Mouse (Mus musculus) stomach, embryonic 15.5 days (tissue): ENCODE measurements around the gene Alox12. TPM values are rescaled to one million over a fixed set of nuclear protein-coding genes. Genes with fewer than 3 reads are reported as not detected.

Source experiments
- ATAC-seq: fragments of 200-750 bp; cut with Nextera tagmentation; 2 replicates; pipeline ENCODE4 v1.8.0; 2017; ENCODE audit warnings: low read depth, moderate number of reproducible peaks, moderate TSS enrichment; ENCODE audit not compliant: insufficient read depth, low FRiP score
- H3K27ac ChIP-seq: fragments of 300-500 bp; sonication (generic); 2 replicates; pipeline ENCODE4 v1.5.1; 2015; ENCODE audit warnings: mild to moderate bottlenecking, inconsistent platforms
- H3K27me3 ChIP-seq: fragments of 300-500 bp; sonication (generic); replicated peaks from 2 replicates; pipeline ENCODE4 v1.6.1; 2015; ENCODE audit warnings: inconsistent platforms
- H3K36me3 ChIP-seq: fragments of 300-500 bp; sonication (generic); 2 replicates; pipeline ENCODE4 v1.6.1; 2015; ENCODE audit warnings: inconsistent platforms
- H3K4me1 ChIP-seq: fragments of 300-500 bp; sonication (generic); 2 replicates; pipeline ENCODE4 v1.6.1; 2015; ENCODE audit warnings: inconsistent platforms
- H3K4me2 ChIP-seq: fragments of 300-500 bp; sonication (generic); 2 replicates; pipeline ENCODE4 v1.6.1; 2015; ENCODE audit warnings: mild to moderate bottlenecking, inconsistent platforms
- H3K4me3 ChIP-seq: fragments of 300-500 bp; sonication (generic); replicated peaks from 2 replicates; pipeline ENCODE4 v1.5.1; 2015; ENCODE audit warnings: inconsistent platforms
- H3K9ac ChIP-seq: fragments of 300-500 bp; sonication (generic); 2 replicates; pipeline ENCODE4 v1.6.1; 2015; ENCODE audit warnings: inconsistent platforms
- H3K9me3 ChIP-seq: fragments of 300-500 bp; sonication (generic); 2 replicates; pipeline ENCODE4 v1.6.1; 2016; ENCODE audit warnings: inconsistent platforms
- WGBS: fragments of 180-500 bp; shearing (Covaris S2); methylation state at CpG from one replicate; pipeline ENCODE4 v1.1.7; 2015; 5-methylcytosine and 5-hydroxymethylcytosine counted together
- polyA plus RNA-seq: library from polyadenylated mRNA; unstranded; fragments of >200 nt; fragmentation: Nextera tagmentation; extraction: Ambion mirVana; gene quantifications from 2 replicates; pipeline ENCODE4 v1.2.1, GENCODE M21; 2015

Alox12 gene
- polyA plus RNA-seq, 1 experiment from 2014 or later, result 12.9 TPM

GRCm38 (mm10) chr11:70228828-70229227 is 26.3 kb downstream of the Alox12 start:
- no peak overlapping the region for H3K9ac ChIP-seq
- peak overlapping the region; percentile 37 for H3K4me3 ChIP-seq
- peaks cover 40% of the 10 kb centered on the region for H3K4me1 ChIP-seq
- peak overlapping the region; percentile 57 for H3K27ac ChIP-seq
- peaks cover 25% of the 10 kb centered on the region for H3K27me3 ChIP-seq
- peak overlapping the region; percentile 58 for H3K4me2 ChIP-seq
- H3K36me3 ChIP-seq, result no peaks in the 10 kb centered on the region
- peak; percentile 54; the same call in 1 of the 2 replicates for ATAC-seq
- no peaks in the 10 kb centered on the region for H3K9me3 ChIP-seq
- under 1% methylated on average over 19 of the region's 19 CpGs for WGBS

- 82% methylated on average over 4 of the region's 4 CpGs for WGBS
- Histone ChIP-seq H3K36me3 (no peaks in the 10 kb centered on the region), H3K4me1 (peaks cover 36% of the 10 kb centered on the region), H3K27ac (no peak overlapping the region), H3K4me2 (peak overlapping the region; percentile 58), H3K27me3 (peaks cover 25% of the 10 kb centered on the region), H3K9me3 (no peaks in the 10 kb centered on the region), H3K4me3 (peak overlapping the region; percentile 37; the same call in 1 of the 2 replicates), H3K9ac (no peak overlapping the region)
- ATAC-seq, result no peak
Measured at GRCm38 (mm10) chr11:70227661-70228245, 27.4 kb downstream of the Alox12 start.

GRCm38 (mm10) chr11:70227126-70227525 is 28.0 kb downstream of the Alox12 start:
- peaks cover 25% of the 10 kb centered on the region for H3K27me3 ChIP-seq

GRCm38 (mm10) chr11:70226602-70226890 is 28.6 kb downstream of the Alox12 start:
- peaks cover 25% of the 10 kb centered on the region for H3K27me3 ChIP-seq
- peak overlapping the region; percentile 55; the same call in 1 of the 2 replicates for H3K27ac ChIP-seq
- WGBS, result 17% methylated on average over 18 of the region's 18 CpGs

More at GRCm38 (mm10) chr11:70227126-70227525, 28.0 kb downstream of the Alox12 start:
- 43% methylated on average over 5 of the region's 5 CpGs for WGBS
- Histone ChIP-seq H3K4me1 (peaks cover 40% of the 10 kb centered on the region), H3K4me2 (peak overlapping the region; percentile 58), H3K9me3 (no peaks in the 10 kb centered on the region), H3K9ac (no peak overlapping the region), H3K27ac (no peak overlapping the region), H3K4me3 (peak overlapping the region; percentile 37), H3K36me3 (no peaks in the 10 kb centered on the region)
- ATAC-seq, result no peak

GRCm38 (mm10) chr11:70225798-70226601 is 29.2 kb downstream of the Alox12 start:
- WGBS, result 30% methylated on average over 27 of the region's 27 CpGs
- Histone ChIP-seq H3K9ac (peak overlapping the region; percentile 13; the same call in 1 of the 2 replicates), H3K27me3 (peaks cover 25% of the 10 kb centered on the region), H3K4me1 (peaks cover 40% of the 10 kb centered on the region), H3K4me2 (peak overlapping the region; percentile 58), H3K27ac (peak overlapping the region; percentile 55), H3K9me3 (no peaks in the 10 kb centered on the region), H3K4me3 (peak overlapping the region; percentile 37), H3K36me3 (no peaks in the 10 kb centered on the region)
- ATAC-seq, result no peak

More at GRCm38 (mm10) chr11:70226602-70226890, 28.6 kb downstream of the Alox12 start:
- ATAC-seq, result no peak
- H3K4me3 ChIP-seq, result peak overlapping the region; percentile 37
- H3K9me3 ChIP-seq, result no peaks in the 10 kb centered on the region
- H3K4me2 ChIP-seq, result peak overlapping the region; percentile 58
- no peaks in the 10 kb centered on the region for H3K36me3 ChIP-seq
- H3K4me1 ChIP-seq, result peaks cover 40% of the 10 kb centered on the region
- no peak overlapping the region for H3K9ac ChIP-seq

GRCm38 (mm10) chr11:70223724-70224123 is 31.4 kb downstream of the Alox12 start:
- WGBS, result 82% methylated on average over 9 of the region's 9 CpGs
- Histone ChIP-seq H3K4me3 (no peak overlapping the region), H3K9ac (no peak overlapping the region), H3K4me1 (peaks cover 28% of the 10 kb centered on the region), H3K36me3 (no peaks in the 10 kb centered on the region), H3K4me2 (no peak overlapping the region), H3K27me3 (peaks cover 20% of the 10 kb centered on the region; the same call in 1 of the 2 replicates), H3K27ac (no peak overlapping the region), H3K9me3 (no peaks in the 10 kb centered on the region)
- no peak for ATAC-seq

- Histone ChIP-seq H3K4me3 (peak overlapping the region; percentile 51), H3K9me3 (no peaks in the 10 kb centered on the region), H3K27ac (peak overlapping the region; percentile 78), H3K27me3 (0 out of 2 replicates have a peak, but pooled peaks cover 7% of the 10 kb centered on the region), H3K4me2 (peak overlapping the region; percentile 94), H3K4me1 (peaks cover 20% of the 10 kb centered on the region), H3K9ac (peak overlapping the region; percentile 17; the same call in 1 of the 2 replicates), H3K36me3 (no peaks in the 10 kb centered on the region)
- 13% methylated on average over 14 of the region's 14 CpGs for WGBS
- peak; percentile 61; the same call in 1 of the 2 replicates for ATAC-seq
Measured at GRCm38 (mm10) chr11:70221603-70222500, 33.3 kb downstream of the Alox12 start.

GRCm38 (mm10) chr11:70220731-70221602 is 34.2 kb downstream of the Alox12 start, which contains the start of gene Slc16a13:
TSS of gene Slc16a13 (minus strand) at chr11:70221064.
- Histone ChIP-seq H3K9ac (peak within 1 kb of the TSS; percentile 59; the same call in 1 of the 2 replicates), H3K36me3 (no peaks in the 10 kb centered on the region), H3K4me1 (peaks cover 12% of the 10 kb centered on the region; the same call in 1 of the 2 replicates), H3K4me3 (peak within 1 kb of the TSS; percentile 51), H3K27me3 (peaks cover 5% of the 10 kb centered on the region), H3K27ac (peak within 1 kb of the TSS; percentile 78), H3K4me2 (peak within 1 kb of the TSS; percentile 94), H3K9me3 (no peaks in the 10 kb centered on the region)
- under 1% methylated on average over 28 of the region's 28 CpGs for WGBS
- peak; percentile 91 for ATAC-seq

- no peak for ATAC-seq
- Histone ChIP-seq H3K4me1 (peaks cover 12% of the 10 kb centered on the region; the same call in 1 of the 2 replicates), H3K9ac (peak overlapping the region; percentile 59; the same call in 1 of the 2 replicates), H3K4me3 (peak overlapping the region; percentile 51), H3K27ac (peak overlapping the region; percentile 70), H3K9me3 (no peaks in the 10 kb centered on the region), H3K4me2 (peak overlapping the region; percentile 94), H3K27me3 (peaks cover 9% of the 10 kb centered on the region), H3K36me3 (no peaks in the 10 kb centered on the region)
- 2% methylated on average over 24 of the region's 24 CpGs for WGBS
Measured at GRCm38 (mm10) chr11:70220323-70220722, 34.8 kb downstream of the Alox12 start.

- no peak for ATAC-seq
- H3K27me3 ChIP-seq, result peaks cover 14% of the 10 kb centered on the region
- peak overlapping the region; percentile 51 for H3K4me3 ChIP-seq
- H3K27ac ChIP-seq, result no peak overlapping the region
- no peaks in the 10 kb centered on the region for H3K9me3 ChIP-seq
- peaks cover 15% of the 10 kb centered on the region for H3K4me1 ChIP-seq
- WGBS, result 63% methylated on average over 7 of the region's 7 CpGs
- peak overlapping the region; percentile 94 for H3K4me2 ChIP-seq
- peak overlapping the region; percentile 59; the same call in 1 of the 2 replicates for H3K9ac ChIP-seq
- no peaks in the 10 kb centered on the region for H3K36me3 ChIP-seq
Measured at GRCm38 (mm10) chr11:70219873-70220272, 35.3 kb downstream of the Alox12 start.
